Mouse (Mus musculus) ES-Bruce4 (cell line): ENCODE measurements at regions not wholly inside any gene's neighbourhood (a gene's known extent, or its start where the extent isn't known, plus 50 kb on each side); places are given as distances from the start of the nearest gene placed in this dataset.

ENCODE experiments used
- H3K27ac ChIP-seq: 2 replicates; pipeline ENCODE4 v1.5.1; 2012; ENCODE audit warnings: low read length, inconsistent platforms; ENCODE audit not compliant: insufficient read depth
- H3K27me3 ChIP-seq: 2 replicates; pipeline ENCODE4 v1.6.1; 2012; ENCODE audit warnings: mild to moderate bottlenecking, low read length, inconsistent platforms; ENCODE audit not compliant: control insufficient read depth, poor library complexity, insufficient read depth, severe bottlenecking
- H3K36me3 ChIP-seq: 2 replicates; pipeline ENCODE4 v1.6.1; 2012; ENCODE audit warnings: inconsistent platforms, mild to moderate bottlenecking, low read length, moderate library complexity; ENCODE audit not compliant: control insufficient read depth, poor library complexity, insufficient read depth, severe bottlenecking
- H3K4me1 ChIP-seq: one replicate; pipeline ENCODE4 v1.8.1; 2011; ENCODE audit warnings: low read length; ENCODE audit not compliant: control insufficient read depth, insufficient read depth
- H3K4me3 ChIP-seq: 2 replicates; pipeline ENCODE4 v1.5.1; 2011; ENCODE audit warnings: low read depth, mild to moderate bottlenecking, low read length
- H3K9ac ChIP-seq: 2 replicates; pipeline ENCODE4 v1.6.1; 2012; ENCODE audit warnings: low read depth, mild to moderate bottlenecking, inconsistent platforms; ENCODE audit not compliant: poor library complexity, severe bottlenecking
- H3K9me3 ChIP-seq: replicated peaks from 2 replicates; pipeline ENCODE4 v1.6.1; 2012; ENCODE audit warnings: mild to moderate bottlenecking, low read length, inconsistent platforms; ENCODE audit not compliant: control insufficient read depth, poor library complexity, insufficient read depth, severe bottlenecking
- CTCF ChIP-seq: IDR thresholded peaks from one replicate; pipeline ENCODE4 v1.8.1; 2011; ENCODE audit warnings: low read depth, low read length
- EP300 ChIP-seq: IDR thresholded peaks from 2 replicates; pipeline ENCODE4 v1.6.1; 2011; ENCODE audit warnings: low read depth, low read length; ENCODE audit not compliant: insufficient read depth
- POLR2A ChIP-seq: IDR thresholded peaks from one replicate; pipeline ENCODE4 v1.8.1; 2011; ENCODE audit warnings: low read length; ENCODE audit not compliant: insufficient read depth

DNA sequence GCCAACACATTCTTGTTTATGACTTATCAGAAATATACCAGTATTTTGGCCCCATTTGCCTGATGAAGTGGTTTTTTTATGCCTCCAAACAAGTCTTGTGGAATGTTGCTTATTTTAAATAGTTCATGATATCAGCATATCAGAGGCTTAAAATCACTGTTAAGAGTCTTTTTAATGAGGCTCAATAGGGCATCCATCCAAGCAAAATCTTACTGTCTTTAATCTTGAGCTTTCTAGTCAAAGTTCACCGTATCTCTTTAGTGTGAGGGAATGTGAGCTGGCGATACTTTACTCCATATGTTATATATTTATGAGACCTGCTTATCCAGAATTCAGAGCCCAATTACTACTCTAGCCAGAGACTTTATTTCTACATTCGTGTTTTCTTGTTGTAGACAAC is 263.0 kb upstream of the BC052040 start:
- Histone ChIP-seq H3K4me1 (no peaks in the 10 kb centered on the region), H3K9me3 (no peaks in the 10 kb centered on the region), H3K4me3 (no peak overlapping the region), H3K9ac (no peak overlapping the region), H3K27ac (no peak overlapping the region), H3K36me3 (no peaks in the 10 kb centered on the region), H3K27me3 (no peaks in the 10 kb centered on the region)
- TF ChIP-seq CTCF: no peak
- TF ChIP-seq EP300: no peak

GRCm38 (mm10) chr2:115322582-115322981 is 258.9 kb upstream of the BC052040 start:
- no peak for TF ChIP-seq EP300
- no peak for TF ChIP-seq POLR2A
- TF ChIP-seq CTCF: no peak
- Histone ChIP-seq H3K27ac (no peak overlapping the region), H3K27me3 (no peaks in the 10 kb centered on the region), H3K4me3 (no peak overlapping the region), H3K4me1 (no peaks in the 10 kb centered on the region), H3K9me3 (no peaks in the 10 kb centered on the region), H3K36me3 (no peaks in the 10 kb centered on the region), H3K9ac (no peak overlapping the region)

DNA sequence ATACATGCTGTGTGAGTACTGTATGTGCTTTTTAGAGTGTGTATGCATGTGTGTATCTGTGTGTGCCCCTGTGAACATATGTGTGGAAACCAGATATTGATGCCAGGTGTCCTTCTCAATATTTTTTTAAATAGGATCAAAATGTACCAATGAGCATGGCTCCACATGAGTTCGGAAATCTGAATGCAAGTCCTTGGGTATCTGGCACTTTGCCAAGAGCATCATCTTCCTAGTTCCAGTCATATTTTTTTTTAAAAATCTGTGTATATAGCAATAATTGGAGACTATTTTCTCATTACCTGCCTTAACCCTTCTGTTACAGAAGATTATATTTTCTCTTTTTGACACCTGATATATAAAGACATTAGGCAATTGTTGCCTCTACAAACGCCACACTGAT is 255.0 kb upstream of the BC052040 start:
- Histone ChIP-seq H3K27me3 (no peaks in the 10 kb centered on the region), H3K4me3 (no peak overlapping the region), H3K27ac (no peak overlapping the region), H3K36me3 (no peaks in the 10 kb centered on the region), H3K9me3 (no peaks in the 10 kb centered on the region), H3K9ac (no peak overlapping the region), H3K4me1 (no peaks in the 10 kb centered on the region)
- no peak for TF ChIP-seq EP300
- TF ChIP-seq CTCF: no peak
- no peak for TF ChIP-seq POLR2A

DNA sequence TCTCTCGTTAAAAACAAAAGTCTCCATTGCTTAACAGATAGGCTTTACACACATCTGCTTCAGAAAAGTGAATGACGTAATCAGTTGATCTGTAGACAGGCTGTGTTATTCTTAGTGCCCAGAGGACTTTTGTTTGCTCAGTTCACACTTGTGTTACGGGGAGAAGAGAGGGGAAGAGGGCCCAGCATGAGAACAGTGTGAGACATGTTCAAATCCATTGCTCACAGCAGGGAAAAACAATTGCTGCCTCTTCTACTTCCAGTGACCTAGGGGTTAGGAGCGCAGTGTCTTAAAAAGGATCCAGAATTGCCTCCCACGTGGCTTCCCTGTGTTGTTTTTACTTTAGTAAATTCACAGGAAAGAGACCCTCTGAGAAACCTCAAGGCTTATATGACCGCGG is 243.3 kb upstream of the BC052040 start:
- H3K36me3 ChIP-seq: no peaks in the 10 kb centered on the region
- H3K9me3 ChIP-seq: no peaks in the 10 kb centered on the region
- H3K4me3 ChIP-seq: no peak overlapping the region
- no peaks in the 10 kb centered on the region for H3K27me3 ChIP-seq
- H3K9ac ChIP-seq: no peak overlapping the region
- no peak for TF ChIP-seq EP300
- TF ChIP-seq POLR2A: no peak
- TF ChIP-seq CTCF: no peak
- H3K4me1 ChIP-seq: no peaks in the 10 kb centered on the region
- H3K27ac ChIP-seq: no peak overlapping the region

DNA sequence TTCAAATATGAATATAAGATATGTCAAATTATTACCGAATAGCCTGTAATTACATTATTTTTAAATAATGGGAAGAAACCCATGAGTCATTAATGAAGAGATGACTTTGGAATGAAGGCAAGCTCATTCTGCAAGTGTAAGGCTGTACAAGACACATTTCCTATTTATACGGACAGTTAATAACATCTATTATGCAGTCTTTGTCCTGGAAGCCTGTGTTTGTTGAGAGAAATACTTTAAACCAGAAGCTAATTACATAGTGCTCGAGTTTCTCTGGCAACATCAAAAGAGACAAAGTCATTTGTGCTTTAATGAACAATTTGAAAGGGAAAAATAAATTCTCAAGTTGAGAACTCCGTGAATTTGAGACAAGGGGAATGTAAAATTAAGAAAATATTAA is 242.5 kb upstream of the BC052040 start:
- TF ChIP-seq CTCF: no peak
- no peak for TF ChIP-seq EP300
- no peak for TF ChIP-seq POLR2A
- Histone ChIP-seq H3K36me3 (no peaks in the 10 kb centered on the region), H3K27me3 (no peaks in the 10 kb centered on the region), H3K27ac (no peak overlapping the region), H3K4me1 (no peaks in the 10 kb centered on the region), H3K9me3 (no peaks in the 10 kb centered on the region), H3K9ac (no peak overlapping the region), H3K4me3 (no peak overlapping the region)

GRCm38 (mm10) chr2:115342360-115342759 is 239.2 kb upstream of the BC052040 start:
- H3K4me3 ChIP-seq: no peak overlapping the region
- no peak overlapping the region for H3K27ac ChIP-seq
- H3K36me3 ChIP-seq: no peaks in the 10 kb centered on the region
- H3K9ac ChIP-seq: no peak overlapping the region
- H3K9me3 ChIP-seq: no peaks in the 10 kb centered on the region
- TF ChIP-seq EP300 (no peak), CTCF (no peak), POLR2A (no peak)
- H3K27me3 ChIP-seq: no peaks in the 10 kb centered on the region
- no peaks in the 10 kb centered on the region for H3K4me1 ChIP-seq
